Mouse (Mus musculus) mature B cell (primary cell): ENCODE measurements at regions not wholly inside any gene's neighbourhood (a gene's known extent, or its start where the extent isn't known, plus 50 kb on each side); places are given as distances from the start of the nearest gene placed in this dataset.

Experiments
- in situ Hi-C: fragments of 300-500 bp; cut with MboI; formaldehyde crosslinking; loops from 2 replicates; pipeline ENCODE4 v1.14.3; 2019

- in situ Hi-C loops, result no loop called here
These were observed 462.7 kb upstream of the Gm19410 start for GRCm38 (mm10) chr8:35302856-35303255.

GRCm38 (mm10) chr8:35321270-35321865 lies 444.2 kb upstream of the Gm19410 start:
- in situ Hi-C loops, result no loop called here

- in situ Hi-C loops, result no loop called here
These were observed 442.2 kb upstream of the Gm19410 start for GRCm38 (mm10) chr8:35323180-35323975.
